Mouse (Mus musculus) heart, adult 10 weeks (tissue): Measurements from ENCODE around the gene Dguok. TPM values are rescaled to one million over a fixed set of nuclear protein-coding genes. Genes with fewer than 3 reads are reported as not detected.

Experiments
- polyA plus RNA-seq: library from polyadenylated mRNA; stranded (reverse); fragments of 350-450 nt; fragmentation: Illumina TruSeq; extraction: RNeasy Lipid Tissue Mini Kit (QIAGEN cat#74804); gene quantifications from one replicate; pipeline ENCODE4 v1.2.3, GENCODE M21; 2014; ENCODE audit warnings: low read depth, low replicate concordance

The Dguok gene
- polyA plus RNA-seq: 42.8 TPM

GRCm38 (mm10) chr6:83506258-83507167 lies at the start of gene Dguok:
Gene Dguok (minus strand): TSS chr6:83506969.

GRCm38 (mm10) chr6:83536028-83536794 lies 29.4 kb upstream of the Dguok start, which contains the start of gene Actg2:
Gene Actg2 (minus strand): TSS chr6:83536265.

GRCm38 (mm10) chr6:83459034-83459644 lies 47.6 kb downstream of the Dguok start, which contains the start of gene Tet3:
Gene Tet3 (minus strand): TSS chr6:83459084.

Other genes with a start within 250 kb of the Dguok start
- 2.9 TPM for gene Mthfd2, start 181.1 kb downstream of the Dguok start, polyA plus RNA-seq
- gene Mob1a, start 181.0 kb downstream of the Dguok start, polyA plus RNA-seq: 25.4 TPM
- 291 TPM for gene Bola3, start 157.8 kb downstream of the Dguok start, polyA plus RNA-seq
- gene Tet3, start 47.9 kb downstream of the Dguok start, polyA plus RNA-seq: 6.0 TPM
- gene Actg2, start 29.3 kb upstream of the Dguok start, polyA plus RNA-seq: 3.7 TPM
- gene Stambp, start 65.8 kb upstream of the Dguok start, polyA plus RNA-seq: 13.7 TPM
- gene Clec4f, start 149.2 kb upstream of the Dguok start, polyA plus RNA-seq: 0.63 TPM
- 3.2 TPM for gene Cd207, start 170.9 kb upstream of the Dguok start, polyA plus RNA-seq
- not detected for gene Vax2, start 204.3 kb upstream of the Dguok start, polyA plus RNA-seq
- not detected for gene Atp6v1b1, start 236.0 kb upstream of the Dguok start, polyA plus RNA-seq